Mouse (Mus musculus): ENCODE data around the gene Slbp. TPM values are rescaled to one million over a fixed set of nuclear protein-coding genes. Genes with fewer than 3 reads are reported as not detected.

Gene Slbp
- polyA plus RNA-seq, 1 experiment from 2014 or later: 138 TPM

- Histone ChIP-seq H3K9ac (ENCODE audit: low read length) (no peak overlapping the region), H3K27me3 (ENCODE audit: control insufficient read depth, insufficient read depth, low read length) (no peaks in the 10 kb centered on the region), H3K36me3 (ENCODE audit: control insufficient read depth, insufficient read depth) (peaks cover 33% of the 10 kb centered on the region), H3K27ac (ENCODE audit: low read length) (no peak overlapping the region), H3K9me3 (replicated peaks; ENCODE audit: control insufficient read depth, low read length) (no peaks in the 10 kb centered on the region), H3K4me3 (ENCODE audit: low read length) (no peak overlapping the region), H3K4me1 (ENCODE audit: control insufficient read depth, insufficient read depth, low read length) (no peaks in the 10 kb centered on the region), H3K4me2 (ENCODE audit: low read depth, low read length) (no peak overlapping the region)
- no peak for ATAC-seq (replicated peaks; ENCODE audit: extremely low read depth, insufficient read depth, low FRiP score)
- WGBS: 78% methylated on average over 5 of the region's 5 CpGs
These were observed 47.1 kb downstream of the Slbp start for GRCm38 (mm10) chr5:33605314-33605713.

- no peaks in the 10 kb centered on the region for H3K27me3 ChIP-seq (ENCODE audit: control insufficient read depth, insufficient read depth, low read length)
- no peak overlapping the region for H3K4me2 ChIP-seq (ENCODE audit: low read depth, low read length)
- no peak overlapping the region for H3K9ac ChIP-seq (ENCODE audit: low read length)
- H3K36me3 ChIP-seq (ENCODE audit: control insufficient read depth, insufficient read depth): 0 out of 2 replicates have a peak, but pooled peaks cover 5% of the 10 kb centered on the region
- H3K4me3 ChIP-seq (ENCODE audit: low read length): no peak overlapping the region
- no peak overlapping the region for H3K27ac ChIP-seq (ENCODE audit: low read length)
- WGBS: 40% methylated on average over 2 of the region's 2 CpGs
- no peaks in the 10 kb centered on the region for H3K4me1 ChIP-seq (ENCODE audit: control insufficient read depth, insufficient read depth, low read length)
- ATAC-seq (replicated peaks; ENCODE audit: extremely low read depth, insufficient read depth, low FRiP score): no peak
- no peaks in the 10 kb centered on the region for H3K9me3 ChIP-seq (replicated peaks; ENCODE audit: control insufficient read depth, low read length)
These were observed 58.8 kb downstream of the Slbp start for GRCm38 (mm10) chr5:33593620-33594019.

GRCm38 (mm10) chr5:33589221-33589888 is 63.0 kb downstream of the Slbp start:
- Histone ChIP-seq H3K27ac (ENCODE audit: low read length) (no peak overlapping the region), H3K4me3 (ENCODE audit: low read length) (no peak overlapping the region), H3K4me1 (ENCODE audit: control insufficient read depth, insufficient read depth, low read length) (no peaks in the 10 kb centered on the region), H3K36me3 (ENCODE audit: control insufficient read depth, insufficient read depth) (no peaks in the 10 kb centered on the region), H3K4me2 (ENCODE audit: low read depth, low read length) (no peak overlapping the region), H3K27me3 (ENCODE audit: control insufficient read depth, insufficient read depth, low read length) (no peaks in the 10 kb centered on the region), H3K9ac (ENCODE audit: low read length) (no peak overlapping the region), H3K9me3 (replicated peaks; ENCODE audit: control insufficient read depth, low read length) (no peaks in the 10 kb centered on the region)
- WGBS: 66% methylated on average over 5 of the region's 5 CpGs
- ATAC-seq (replicated peaks; ENCODE audit: extremely low read depth, insufficient read depth, low FRiP score): no peak

- H3K9me3 ChIP-seq (replicated peaks; ENCODE audit: control insufficient read depth, low read length): no peaks in the 10 kb centered on the region
- H3K36me3 ChIP-seq (ENCODE audit: control insufficient read depth, insufficient read depth): no peaks in the 10 kb centered on the region
- no peak overlapping the region for H3K27ac ChIP-seq (ENCODE audit: low read length)
- no peak overlapping the region for H3K9ac ChIP-seq (ENCODE audit: low read length)
- no peak overlapping the region for H3K4me2 ChIP-seq (ENCODE audit: low read depth, low read length)
- H3K4me3 ChIP-seq (ENCODE audit: low read length): no peak overlapping the region
- H3K4me1 ChIP-seq (ENCODE audit: control insufficient read depth, insufficient read depth, low read length): no peaks in the 10 kb centered on the region
- WGBS: 73% methylated on average over 3 of the region's 3 CpGs
- H3K27me3 ChIP-seq (ENCODE audit: control insufficient read depth, insufficient read depth, low read length): no peaks in the 10 kb centered on the region
- ATAC-seq (replicated peaks; ENCODE audit: extremely low read depth, insufficient read depth, low FRiP score): no peak
These were observed 64.3 kb downstream of the Slbp start for GRCm38 (mm10) chr5:33588066-33588465.

GRCm38 (mm10) chr5:33587498-33588058 is 64.8 kb downstream of the Slbp start:
- Histone ChIP-seq H3K9ac (ENCODE audit: low read length) (no peak overlapping the region), H3K27ac (ENCODE audit: low read length) (no peak overlapping the region), H3K9me3 (replicated peaks; ENCODE audit: control insufficient read depth, low read length) (no peaks in the 10 kb centered on the region), H3K36me3 (ENCODE audit: control insufficient read depth, insufficient read depth) (no peaks in the 10 kb centered on the region), H3K27me3 (ENCODE audit: control insufficient read depth, insufficient read depth, low read length) (no peaks in the 10 kb centered on the region), H3K4me2 (ENCODE audit: low read depth, low read length) (no peak overlapping the region), H3K4me1 (ENCODE audit: control insufficient read depth, insufficient read depth, low read length) (no peaks in the 10 kb centered on the region), H3K4me3 (ENCODE audit: low read length) (no peak overlapping the region)
- 74% methylated on average over 18 of the region's 18 CpGs for WGBS
- no peak for ATAC-seq (replicated peaks; ENCODE audit: extremely low read depth, insufficient read depth, low FRiP score)

Other genes with a start within 250 kb of the Slbp start
- not detected in 2 replicates for gene Nkx1-1, start 218.6 kb downstream of the Slbp start, polyA plus RNA-seq (2015; fragmentation: Nextera tagmentation; extraction: Ambion mirVana)
- gene Fam53a, start 22.9 kb downstream of the Slbp start, polyA plus RNA-seq (2015; fragmentation: Nextera tagmentation; extraction: Ambion mirVana): 52.2 and 56.2 TPM in 2 replicates
- 0.65 and 1.00 TPM in 2 replicates for gene Gm9903, start 22.6 kb downstream of the Slbp start, polyA plus RNA-seq (2015; fragmentation: Nextera tagmentation; extraction: Ambion mirVana)
- 114 and 122 TPM in 2 replicates for gene Tacc3, start 5.6 kb upstream of the Slbp start, polyA plus RNA-seq (2015; fragmentation: Nextera tagmentation; extraction: Ambion mirVana)
- gene Tmem129, start 5.8 kb upstream of the Slbp start, polyA plus RNA-seq (2015; fragmentation: Nextera tagmentation; extraction: Ambion mirVana): 37.1 and 37.4 TPM in 2 replicates
- gene Fgfr3, start 69.1 kb upstream of the Slbp start, polyA plus RNA-seq (2015; fragmentation: Nextera tagmentation; extraction: Ambion mirVana): 3.9 and 8.8 TPM in 2 replicates
- gene Letm1, start 130.2 kb upstream of the Slbp start, polyA plus RNA-seq (2015; fragmentation: Nextera tagmentation; extraction: Ambion mirVana): 45.8 and 52.4 TPM in 2 replicates
- gene Nsd2, start 168.2 kb upstream of the Slbp start, polyA plus RNA-seq (2015; fragmentation: Nextera tagmentation; extraction: Ambion mirVana): 24.3 and 28.1 TPM in 2 replicates